In genomic region chr17:49614577-49615235, GRCm38 (mm10) we compare ENCODE assay signal across 8 mouse cellular contexts. TPM values are rescaled to one million over a fixed set of nuclear protein-coding genes. Genes with fewer than 3 reads are reported as not detected.
DNase-seq lines count a peak whose midpoint lies in the region; ATAC-seq lines count a peak whose summit lies in the region.

Kif6 (plus strand) TSS chr17:49615136.

- H3K27ac ChIP-seq in forebrain, embryonic 10.5 days, result peak within 1 kb of the TSS; percentile 82
- H3K27ac ChIP-seq in heart, embryonic 12.5 days (ENCODE audit: poor library complexity, severe bottlenecking), result peak within 1 kb of the TSS; percentile 46; the same call in 1 of the 2 replicates
- H3K27ac ChIP-seq in kidney, embryonic 15.5 days, result peak within 1 kb of the TSS; percentile 75
- peak within 1 kb of the TSS; percentile 48; the same call in 1 of the 2 replicates for H3K27ac ChIP-seq in limb, embryonic 13.5 days
- peak within 1 kb of the TSS; percentile 48 for H3K27ac ChIP-seq in midbrain, embryonic 16.5 days (ENCODE audit: low read length)

- peak within 1 kb of the TSS; percentile 69 for H3K9ac ChIP-seq in heart, embryonic 12.5 days
- peak within 1 kb of the TSS; percentile 49 for H3K9ac ChIP-seq in kidney, embryonic 15.5 days
- peak within 1 kb of the TSS; percentile 70 for H3K9ac ChIP-seq in limb, embryonic 13.5 days
- H3K9ac ChIP-seq in midbrain, embryonic 16.5 days (ENCODE audit: low read depth, low read length), result peak within 1 kb of the TSS; percentile 64

- peak within 1 kb of the TSS; percentile 94 for H3K4me2 ChIP-seq in heart, embryonic 12.5 days
- peak within 1 kb of the TSS; percentile 96 for H3K4me2 ChIP-seq in kidney, embryonic 15.5 days
- peak within 1 kb of the TSS; percentile 83 for H3K4me2 ChIP-seq in limb, embryonic 13.5 days (replicated peaks)
- peak within 1 kb of the TSS; percentile 96 for H3K4me2 ChIP-seq in midbrain, embryonic 16.5 days (ENCODE audit: low read length)

- H3K9me3 ChIP-seq in megakaryocyte, embryonic 14.5 days, result peaks cover 33% of the 10 kb centered on the region
- no peaks in the 10 kb centered on the region for H3K9me3 ChIP-seq in forebrain, embryonic 10.5 days
- H3K9me3 ChIP-seq in heart, embryonic 12.5 days (replicated peaks), result 0 out of 2 replicates have a peak, but pooled peaks cover 2% of the 10 kb centered on the region
- H3K9me3 ChIP-seq in kidney, embryonic 15.5 days (replicated peaks), result no peaks in the 10 kb centered on the region
- no peaks in the 10 kb centered on the region for H3K9me3 ChIP-seq in limb, embryonic 13.5 days
- H3K9me3 ChIP-seq in midbrain, embryonic 16.5 days (replicated peaks; ENCODE audit: control insufficient read depth, low read length, poor library complexity, severe bottlenecking), result no peaks in the 10 kb centered on the region

- H3K27me3 ChIP-seq in megakaryocyte, embryonic 14.5 days (replicated peaks), result peaks cover 16% of the 10 kb centered on the region
- H3K27me3 ChIP-seq in forebrain, embryonic 10.5 days (ENCODE audit: poor library complexity, severe bottlenecking), result peaks cover 4% of the 10 kb centered on the region
- no peaks in the 10 kb centered on the region for H3K27me3 ChIP-seq in heart, embryonic 12.5 days (replicated peaks)
- H3K27me3 ChIP-seq in kidney, embryonic 15.5 days, result no peaks in the 10 kb centered on the region
- H3K27me3 ChIP-seq in limb, embryonic 13.5 days, result no peaks in the 10 kb centered on the region
- H3K27me3 ChIP-seq in midbrain, embryonic 16.5 days (ENCODE audit: control insufficient read depth, insufficient read depth, low read depth, low read length), result no peaks in the 10 kb centered on the region; the same call in 1 of the 2 replicates

- WGBS in forebrain, embryonic 10.5 days, result 3% methylated on average over 27 of the region's 27 CpGs
- 2% methylated on average over 27 of the region's 27 CpGs for WGBS in heart, embryonic 12.5 days
- 3% methylated on average over 27 of the region's 27 CpGs for WGBS in kidney, embryonic 15.5 days
- WGBS in limb, embryonic 13.5 days, result 2% methylated on average over 27 of the region's 27 CpGs
- WGBS in midbrain, embryonic 16.5 days, result 2% methylated on average over 27 of the region's 27 CpGs

- no peaks in the 10 kb centered on the region for H3K36me3 ChIP-seq in megakaryocyte, embryonic 14.5 days (replicated peaks; ENCODE audit: low read length)
- H3K36me3 ChIP-seq in forebrain, embryonic 10.5 days (replicated peaks), result no peaks in the 10 kb centered on the region
- H3K36me3 ChIP-seq in heart, embryonic 12.5 days, result no peaks in the 10 kb centered on the region
- no peaks in the 10 kb centered on the region for H3K36me3 ChIP-seq in kidney, embryonic 15.5 days
- no peaks in the 10 kb centered on the region for H3K36me3 ChIP-seq in limb, embryonic 13.5 days
- H3K36me3 ChIP-seq in midbrain, embryonic 16.5 days (ENCODE audit: control insufficient read depth, insufficient read depth, low read length), result no peaks in the 10 kb centered on the region

- DNase-seq in forebrain, embryonic 10.5 days (ENCODE audit: extremely low spot score, low spot score), result peak; percentile 88
- DNase-seq in telencephalon, adult 2 months (ENCODE audit: low read depth, low spot score), result peak; percentile 85

- peaks cover 13% of the 10 kb centered on the region; the same call in 1 of the 2 replicates for H3K4me1 ChIP-seq in megakaryocyte, embryonic 14.5 days
- peaks cover 13% of the 10 kb centered on the region for H3K4me1 ChIP-seq in forebrain, embryonic 10.5 days
- peaks cover 6% of the 10 kb centered on the region for H3K4me1 ChIP-seq in heart, embryonic 12.5 days (replicated peaks)
- H3K4me1 ChIP-seq in kidney, embryonic 15.5 days, result peaks cover 10% of the 10 kb centered on the region
- H3K4me1 ChIP-seq in limb, embryonic 13.5 days, result 0 out of 2 replicates have a peak, but pooled peaks cover 17% of the 10 kb centered on the region
- H3K4me1 ChIP-seq in midbrain, embryonic 16.5 days (ENCODE audit: control insufficient read depth, insufficient read depth, low read length), result peaks cover 10% of the 10 kb centered on the region

- no peak for ATAC-seq in megakaryocyte, adult 5-6 weeks (ENCODE audit: poor library complexity, severe bottlenecking)
- peak; percentile 91 for ATAC-seq in heart, embryonic 12.5 days (ENCODE audit: insufficient number of reproducible peaks, low FRiP score)
- peak; percentile 97 for ATAC-seq in kidney, embryonic 15.5 days (replicated peaks; ENCODE audit: low FRiP score)
- ATAC-seq in limb, embryonic 13.5 days (ENCODE audit: low FRiP score, low read depth), result peak; percentile 94
- ATAC-seq in midbrain, embryonic 16.5 days, result peak; percentile 99

- peak within 1 kb of the TSS; percentile 88 for H3K4me3 ChIP-seq in megakaryocyte, embryonic 14.5 days (replicated peaks)
- H3K4me3 ChIP-seq in forebrain, embryonic 10.5 days, result peak within 1 kb of the TSS; percentile 73
- H3K4me3 ChIP-seq in heart, embryonic 12.5 days, result peak within 1 kb of the TSS; percentile 62
- peak within 1 kb of the TSS; percentile 71 for H3K4me3 ChIP-seq in kidney, embryonic 15.5 days (replicated peaks)
- peak within 1 kb of the TSS; percentile 61 for H3K4me3 ChIP-seq in limb, embryonic 13.5 days
- H3K4me3 ChIP-seq in midbrain, embryonic 16.5 days (ENCODE audit: low read depth, low read length), result peak within 1 kb of the TSS; percentile 60

RNA-seq across cellular contexts. Expression of gene Kif6, which starts in this region (rescaled TPM):
- polyA plus RNA-seq in megakaryocyte, embryonic 14.5 days (2012; ENCODE audit: insufficient read depth, low replicate concordance), result not detected in 2 replicates
- total RNA-seq in megakaryocyte, adult 5-6 weeks (2015), result not detected in 2 replicates
- total RNA-seq in megakaryocyte, adult 5-6 weeks (2017), result not detected in 2 replicates
- 2.6 and 2.8 TPM in 2 replicates for polyA plus RNA-seq in forebrain, embryonic 10.5 days (2016; fragmentation: Nextera tagmentation; extraction: Ambion mirVana)
- 1.4 and 2.5 TPM in 2 replicates for polyA plus RNA-seq in heart, embryonic 12.5 days (2016; fragmentation: Nextera tagmentation; extraction: Ambion mirVana)
- polyA plus RNA-seq in kidney, embryonic 15.5 days (2015; fragmentation: Nextera tagmentation; extraction: Ambion mirVana), result 2.1 TPM in 2 replicates
- polyA plus RNA-seq in limb, embryonic 13.5 days (2015; fragmentation: Nextera tagmentation; extraction: Ambion mirVana), result 2.3 and 2.6 TPM in 2 replicates
- 2.2 and 2.5 TPM in 2 replicates for polyA plus RNA-seq in midbrain, embryonic 16.5 days (2015; fragmentation: Nextera tagmentation; extraction: Ambion mirVana)
